Comparison of ENCODE assay signal across 8 mouse cellular contexts in genomic region chr10:122544096-122544720, GRCm38 (mm10).
DNase-seq lines count a peak whose midpoint lies in the region; ATAC-seq lines count a peak whose summit lies in the region.

No protein-coding gene starts in this region.

- no peaks in the 10 kb centered on the region for H3K9me3 ChIP-seq in heart, embryonic 13.5 days
- no peaks in the 10 kb centered on the region for H3K9me3 ChIP-seq in kidney, embryonic 15.5 days (replicated peaks)
- H3K9me3 ChIP-seq in midbrain, embryonic 16.5 days (replicated peaks; ENCODE audit: control insufficient read depth, low read length, poor library complexity, severe bottlenecking) = no peaks in the 10 kb centered on the region

- DNase-seq in 3T3-L1 (ENCODE audit: low read depth, low spot score) = peak; percentile 84
- DNase-seq in ZHBTc4 (ENCODE audit: low read depth, low spot score) = peak; percentile 60
- DNase-seq in embryo, embryonic 11 days = peak; percentile 87
- DNase-seq in liver = peak; percentile 40
- DNase-seq in testis, postnatal 10 days (ENCODE audit: low spot score) = peak; percentile 87

- no peaks in the 10 kb centered on the region for H3K27me3 ChIP-seq in heart, embryonic 13.5 days (replicated peaks)
- H3K27me3 ChIP-seq in kidney, embryonic 15.5 days = peaks cover 4% of the 10 kb centered on the region; the same call in 1 of the 2 replicates
- H3K27me3 ChIP-seq in midbrain, embryonic 16.5 days (ENCODE audit: control insufficient read depth, insufficient read depth, low read depth, low read length) = no peaks in the 10 kb centered on the region

- H3K9ac ChIP-seq in heart, embryonic 13.5 days = no peak overlapping the region
- H3K9ac ChIP-seq in kidney, embryonic 15.5 days = 0 out of 2 replicates have a peak overlapping the region, but pooled peaks have one; percentile 14
- H3K9ac ChIP-seq in midbrain, embryonic 16.5 days (ENCODE audit: low read depth, low read length) = no peak overlapping the region

- H3K27ac ChIP-seq in heart, embryonic 13.5 days (replicated peaks) = no peak overlapping the region
- no peak overlapping the region for H3K27ac ChIP-seq in kidney, embryonic 15.5 days
- H3K27ac ChIP-seq in midbrain, embryonic 16.5 days (ENCODE audit: low read length) = no peak overlapping the region

- no peaks in the 10 kb centered on the region for H3K36me3 ChIP-seq in heart, embryonic 13.5 days
- H3K36me3 ChIP-seq in kidney, embryonic 15.5 days = no peaks in the 10 kb centered on the region
- no peaks in the 10 kb centered on the region for H3K36me3 ChIP-seq in midbrain, embryonic 16.5 days (ENCODE audit: control insufficient read depth, insufficient read depth, low read length)

- H3K4me1 ChIP-seq in heart, embryonic 13.5 days = 0 out of 2 replicates have a peak, but pooled peaks cover 4% of the 10 kb centered on the region
- peaks cover 4% of the 10 kb centered on the region; the same call in 1 of the 2 replicates for H3K4me1 ChIP-seq in kidney, embryonic 15.5 days
- no peaks in the 10 kb centered on the region for H3K4me1 ChIP-seq in midbrain, embryonic 16.5 days (ENCODE audit: control insufficient read depth, insufficient read depth, low read length)

- H3K4me3 ChIP-seq in heart, embryonic 13.5 days = peak overlapping the region; percentile 47
- H3K4me3 ChIP-seq in kidney, embryonic 15.5 days (replicated peaks) = peak overlapping the region; percentile 36
- peak overlapping the region; percentile 18 for H3K4me3 ChIP-seq in midbrain, embryonic 16.5 days (ENCODE audit: low read depth, low read length)

- H3K4me2 ChIP-seq in heart, embryonic 13.5 days = peak overlapping the region; percentile 68
- H3K4me2 ChIP-seq in kidney, embryonic 15.5 days = peak overlapping the region; percentile 59
- H3K4me2 ChIP-seq in midbrain, embryonic 16.5 days (ENCODE audit: low read length) = peak overlapping the region; percentile 39

- WGBS in heart, embryonic 13.5 days = 22% methylated on average over 16 of the region's 16 CpGs
- 25% methylated on average over 16 of the region's 16 CpGs for WGBS in kidney, embryonic 15.5 days
- WGBS in midbrain, embryonic 16.5 days = 26% methylated on average over 16 of the region's 16 CpGs

- no peak for ATAC-seq in heart, embryonic 13.5 days (ENCODE audit: extremely low read depth, insufficient number of reproducible peaks, low FRiP score, low TSS enrichment)
- no peak for ATAC-seq in kidney, embryonic 15.5 days (replicated peaks; ENCODE audit: low FRiP score)
- ATAC-seq in midbrain, embryonic 16.5 days = 0 out of 2 replicates have a peak, but pooled peaks have one; percentile 54
